Mouse (Mus musculus) neural tube, embryonic 11.5 days (tissue): ENCODE data around the gene Rnf185. TPM values are rescaled to one million over a fixed set of nuclear protein-coding genes. Genes with fewer than 3 reads are reported as not detected.

Experiments
- ATAC-seq: fragments of 200-750 bp; cut with Nextera tagmentation; 2 replicates; pipeline ENCODE4 v1.8.0; 2017; ENCODE audit warnings: moderate number of reproducible peaks, mild to moderate bottlenecking, moderate TSS enrichment, moderate library complexity; ENCODE audit not compliant: insufficient read depth, low FRiP score, low TSS enrichment
- DNase-seq: peaks from one replicate; pipeline ENCODE4 v3.0.0-alpha.2; 2015; ENCODE audit warnings: low spot score
- H3K27ac ChIP-seq: fragments of 300-500 bp; sonication (generic); 2 replicates; pipeline ENCODE4 v1.5.1; 2014; ENCODE audit warnings: low read depth, mild to moderate bottlenecking, low read length
- H3K27me3 ChIP-seq: fragments of 300-500 bp; sonication (generic); 2 replicates; pipeline ENCODE4 v1.6.1; 2014; ENCODE audit warnings: mild to moderate bottlenecking, low read length, mixed read lengths; ENCODE audit not compliant: control insufficient read depth, insufficient read depth
- H3K36me3 ChIP-seq: fragments of 300-500 bp; sonication (generic); 2 replicates; pipeline ENCODE4 v1.6.1; 2014; ENCODE audit warnings: mild to moderate bottlenecking, low read length, moderate library complexity, mixed read lengths; ENCODE audit not compliant: control insufficient read depth, insufficient read depth
- H3K4me1 ChIP-seq: fragments of 300-500 bp; sonication (generic); 2 replicates; pipeline ENCODE4 v1.6.1; 2014; ENCODE audit warnings: low read length, mixed read lengths; ENCODE audit not compliant: control insufficient read depth, insufficient read depth
- H3K4me2 ChIP-seq: fragments of 300-500 bp; sonication (generic); 2 replicates; pipeline ENCODE4 v1.6.1; 2014; ENCODE audit warnings: low read depth, mild to moderate bottlenecking, moderate library complexity
- H3K4me3 ChIP-seq: fragments of 300-500 bp; sonication (generic); 2 replicates; pipeline ENCODE4 v1.5.1; 2014; ENCODE audit warnings: low read depth, low read length
- H3K9ac ChIP-seq: fragments of 300-500 bp; sonication (generic); 2 replicates; pipeline ENCODE4 v1.6.1; 2014; ENCODE audit warnings: mild to moderate bottlenecking, low read length
- H3K9me3 ChIP-seq: fragments of 300-500 bp; sonication (generic); 2 replicates; pipeline ENCODE4 v1.6.1; 2016; ENCODE audit warnings: low read length; ENCODE audit not compliant: control insufficient read depth
- WGBS: fragments of 180-500 bp; shearing (Covaris S2); extraction: QIAGEN DNeasy Blood & Tissue Kit; methylation state at CpG from one replicate; pipeline ENCODE4 v1.1.7; 2014; 5-methylcytosine and 5-hydroxymethylcytosine counted together
- polyA plus RNA-seq: library from polyadenylated mRNA; unstranded; fragments of >200 nt; fragmentation: Nextera tagmentation; extraction: Ambion mirVana; gene quantifications from 2 replicates; pipeline ENCODE4 v1.2.1, GENCODE M21; 2014

Gene Rnf185
- polyA plus RNA-seq, 1 experiment from 2014 or later = 59.5 TPM

DNA sequence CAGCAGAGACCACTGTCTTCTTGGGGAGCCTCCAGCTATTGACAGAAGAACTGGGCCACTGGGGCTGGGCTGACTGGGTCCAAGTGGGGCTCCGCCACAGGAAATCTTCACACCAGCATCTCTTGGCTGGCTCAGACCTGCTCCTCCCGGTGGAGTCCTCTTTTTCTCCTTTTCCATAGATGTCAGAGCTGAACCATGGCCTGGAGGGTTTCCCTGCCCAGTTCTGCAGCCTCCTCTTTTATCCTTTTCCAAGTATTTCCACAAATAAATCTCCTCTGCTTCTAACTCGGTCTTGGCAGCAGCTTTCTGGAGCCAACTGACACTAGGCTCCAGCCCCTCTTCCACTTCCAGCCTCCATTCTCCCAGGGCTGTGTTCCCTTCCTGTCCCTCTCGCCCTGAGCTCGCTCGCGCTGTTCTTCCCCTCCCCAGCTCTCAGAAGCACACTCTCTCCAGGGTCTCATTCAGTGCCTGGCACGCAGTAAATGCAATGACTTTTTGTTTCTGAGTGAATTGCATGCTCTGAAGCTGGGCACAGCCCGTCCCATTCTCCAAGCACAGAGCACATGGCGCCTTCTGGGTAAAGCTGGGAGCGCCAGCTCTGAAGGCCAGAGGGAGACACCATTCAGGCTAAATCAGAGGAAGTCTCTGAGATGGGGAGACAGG, 31.9 kb upstream of the Rnf185 start:
- no peak overlapping the region for H3K9ac ChIP-seq
- no peak overlapping the region for H3K4me3 ChIP-seq
- 68% methylated on average over 11 of the region's 11 CpGs for WGBS
- no peak overlapping the region for H3K27ac ChIP-seq
- H3K4me2 ChIP-seq = no peak overlapping the region
- no peaks in the 10 kb centered on the region for H3K36me3 ChIP-seq
- H3K9me3 ChIP-seq = no peaks in the 10 kb centered on the region
- H3K27me3 ChIP-seq = no peaks in the 10 kb centered on the region
- H3K4me1 ChIP-seq = no peaks in the 10 kb centered on the region
- ATAC-seq (no peak), DNase-seq (no peak)

DNA sequence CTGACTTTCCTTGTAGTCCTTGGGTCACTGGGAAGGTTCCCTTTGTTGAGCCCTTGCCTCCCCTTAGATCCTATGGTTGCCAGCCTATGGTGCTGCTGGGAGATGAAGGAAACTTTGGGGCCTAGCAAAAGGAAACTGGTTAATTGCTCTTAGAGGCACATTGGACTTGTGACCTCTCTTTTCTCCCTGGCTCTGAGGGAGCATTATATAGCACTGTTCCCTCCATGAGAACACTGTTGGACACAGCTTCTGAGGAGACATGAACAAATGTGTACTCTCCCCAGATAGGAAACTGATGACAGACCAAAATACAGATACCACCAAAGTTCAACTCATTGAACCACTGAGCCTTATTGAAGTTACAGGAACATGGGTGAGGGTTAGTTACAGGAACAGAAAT, 23.3 kb upstream of the Rnf185 start:
- Histone ChIP-seq H3K27me3 (no peaks in the 10 kb centered on the region), H3K9ac (no peak overlapping the region), H3K9me3 (no peaks in the 10 kb centered on the region), H3K36me3 (no peaks in the 10 kb centered on the region), H3K4me1 (no peaks in the 10 kb centered on the region), H3K27ac (no peak overlapping the region), H3K4me2 (no peak overlapping the region), H3K4me3 (no peak overlapping the region)
- ATAC-seq (no peak), DNase-seq (no peak)

DNA sequence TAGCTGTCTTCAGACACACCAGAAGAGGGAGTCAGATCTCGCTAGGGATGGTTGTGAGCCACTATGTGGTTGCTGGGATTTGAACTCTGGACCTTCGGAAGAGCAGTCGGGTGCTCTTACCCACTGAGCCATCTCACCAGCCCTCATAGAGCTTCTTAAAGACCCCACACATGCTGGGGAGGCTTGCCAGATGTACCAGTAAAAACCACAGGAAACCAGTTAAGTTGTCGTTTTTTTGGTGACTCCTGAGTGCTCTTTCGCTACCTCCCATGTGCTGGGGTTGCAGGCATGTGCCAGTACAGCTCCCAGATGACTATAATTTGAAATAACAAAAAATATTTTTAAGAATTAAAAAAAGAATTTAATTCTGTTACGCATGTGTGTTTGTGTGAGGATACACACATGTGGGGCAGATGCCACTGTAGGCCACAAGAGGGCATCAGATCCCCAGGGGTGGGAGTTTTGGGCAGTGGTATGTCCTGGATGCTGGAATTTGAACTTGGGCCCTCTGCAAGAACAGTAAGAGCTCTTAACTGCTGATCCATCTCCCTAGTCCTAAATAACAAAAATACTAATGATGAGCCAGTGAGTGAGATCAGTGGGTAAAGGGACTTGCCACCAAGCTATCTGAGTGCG, 22.4 kb upstream of the Rnf185 start:
- ATAC-seq (no peak), DNase-seq (no peak)
- no peaks in the 10 kb centered on the region for H3K4me1 ChIP-seq
- H3K27me3 ChIP-seq = no peaks in the 10 kb centered on the region
- no peak overlapping the region for H3K4me2 ChIP-seq
- H3K9ac ChIP-seq = no peak overlapping the region
- H3K4me3 ChIP-seq = no peak overlapping the region
- 88% methylated on average over 7 of the region's 7 CpGs for WGBS
- no peaks in the 10 kb centered on the region for H3K36me3 ChIP-seq
- H3K9me3 ChIP-seq = no peaks in the 10 kb centered on the region
- no peak overlapping the region for H3K27ac ChIP-seq

DNA sequence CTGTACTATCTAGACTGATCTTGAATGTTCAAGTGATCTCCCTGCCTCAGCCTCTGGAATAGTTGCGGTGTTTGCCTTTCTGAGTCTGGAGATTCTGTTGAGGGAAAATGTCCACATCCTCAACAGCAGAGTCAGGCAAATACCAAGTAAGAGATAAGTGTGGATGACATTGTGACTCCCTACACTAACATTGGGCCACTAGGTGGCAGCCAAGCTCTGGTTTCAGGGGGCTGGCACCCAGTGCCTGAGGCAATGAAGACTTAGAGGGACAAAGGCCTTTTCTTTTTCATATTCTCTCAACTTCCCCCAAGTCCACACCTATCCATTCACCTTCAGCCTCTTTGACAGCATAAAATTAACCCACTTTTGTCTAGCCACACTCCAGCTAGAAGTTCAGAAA, 20.3 kb upstream of the Rnf185 start:
- H3K4me3 ChIP-seq = no peak overlapping the region
- DNase-seq (peak; percentile 87), ATAC-seq (no peak)
- H3K4me1 ChIP-seq = no peaks in the 10 kb centered on the region
- no peaks in the 10 kb centered on the region for H3K36me3 ChIP-seq
- H3K9me3 ChIP-seq = no peaks in the 10 kb centered on the region
- H3K27me3 ChIP-seq = no peaks in the 10 kb centered on the region
- H3K27ac ChIP-seq = no peak overlapping the region
- no peak overlapping the region for H3K4me2 ChIP-seq
- no peak overlapping the region for H3K9ac ChIP-seq
- WGBS = 30% methylated on average over 1 of the region's 1 CpGs

DNA sequence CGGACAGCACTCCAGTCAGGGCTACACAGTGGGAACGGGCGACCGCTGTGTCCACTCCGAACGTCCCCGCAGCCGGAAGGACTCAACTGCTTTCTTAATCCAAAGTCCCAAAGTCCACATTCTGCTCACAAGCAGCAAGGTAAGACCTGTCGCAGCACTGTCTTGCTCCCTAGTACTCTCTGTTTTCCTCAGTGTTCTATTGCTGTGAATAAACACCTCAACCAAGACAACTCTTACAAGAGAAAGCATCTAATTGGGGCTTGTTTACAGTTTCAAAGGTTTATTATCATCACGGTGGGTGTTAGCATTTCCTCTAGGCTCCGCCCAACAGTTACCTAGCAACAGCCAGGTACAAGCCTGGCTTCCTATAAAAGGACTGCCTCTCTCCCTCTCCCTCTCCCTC, 19.3 kb upstream of the Rnf185 start:
- Histone ChIP-seq H3K4me3 (no peak overlapping the region), H3K4me1 (no peaks in the 10 kb centered on the region), H3K9me3 (no peaks in the 10 kb centered on the region), H3K36me3 (no peaks in the 10 kb centered on the region), H3K27ac (no peak overlapping the region), H3K9ac (no peak overlapping the region), H3K4me2 (no peak overlapping the region), H3K27me3 (no peaks in the 10 kb centered on the region)
- ATAC-seq = no peak
- DNase-seq = no peak
- WGBS = 23% methylated on average over 11 of the region's 11 CpGs

DNA sequence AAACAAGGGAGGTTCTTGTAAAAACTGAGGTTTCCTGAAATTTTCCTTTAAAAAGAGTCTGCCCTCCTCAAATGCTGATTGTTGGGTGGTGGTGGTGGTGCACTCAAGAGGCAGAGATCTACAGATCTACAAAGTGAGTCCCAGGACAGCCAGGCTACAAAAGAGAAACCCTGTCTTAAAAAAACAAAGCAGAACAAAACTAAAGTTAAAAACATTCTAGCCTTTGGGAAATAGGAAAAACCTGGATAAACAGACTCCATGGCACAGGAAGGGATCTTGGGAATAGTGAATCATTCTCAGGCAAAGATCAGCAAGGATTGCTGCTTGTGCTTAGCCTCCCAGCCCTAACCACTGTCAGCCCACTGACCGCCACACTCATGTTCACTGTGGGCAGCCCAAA, 10.7 kb upstream of the Rnf185 start:
- H3K4me1 ChIP-seq = no peaks in the 10 kb centered on the region
- no peak for DNase-seq
- WGBS = 94% methylated on average over 1 of the region's 1 CpGs
- ATAC-seq = no peak
- H3K9me3 ChIP-seq = no peaks in the 10 kb centered on the region
- no peak overlapping the region for H3K9ac ChIP-seq
- no peaks in the 10 kb centered on the region for H3K36me3 ChIP-seq
- H3K4me3 ChIP-seq = no peak overlapping the region
- no peak overlapping the region for H3K4me2 ChIP-seq
- no peak overlapping the region for H3K27ac ChIP-seq
- no peaks in the 10 kb centered on the region for H3K27me3 ChIP-seq

DNA sequence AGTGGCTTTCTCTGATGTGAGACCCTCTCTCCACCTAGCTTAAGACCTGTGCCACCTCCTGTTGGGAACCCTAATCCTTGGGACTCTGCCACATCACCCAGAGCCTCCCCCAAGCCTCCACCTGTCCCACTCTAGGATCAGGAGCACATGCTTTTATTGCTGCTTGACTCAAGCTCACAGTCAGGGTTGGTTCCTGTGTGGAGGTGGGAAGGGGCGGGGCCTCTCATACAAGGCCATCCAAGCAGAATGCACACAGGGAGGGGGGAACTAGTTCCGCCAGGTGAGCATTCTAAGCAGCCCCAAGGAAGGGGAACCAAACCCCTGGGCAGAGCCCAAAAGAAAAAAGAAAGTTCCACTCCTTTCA, 6.9 kb upstream of the Rnf185 start:
- ATAC-seq = no peak
- no peaks in the 10 kb centered on the region for H3K9me3 ChIP-seq
- no peaks in the 10 kb centered on the region; the same call in 1 of the 2 replicates for H3K36me3 ChIP-seq
- no peak for DNase-seq
- no peak overlapping the region for H3K27ac ChIP-seq
- no peak overlapping the region for H3K4me3 ChIP-seq
- no peak overlapping the region for H3K9ac ChIP-seq
- H3K27me3 ChIP-seq = no peaks in the 10 kb centered on the region
- no peak overlapping the region for H3K4me2 ChIP-seq
- 78% methylated on average over 2 of the region's 2 CpGs for WGBS
- no peaks in the 10 kb centered on the region for H3K4me1 ChIP-seq

DNA sequence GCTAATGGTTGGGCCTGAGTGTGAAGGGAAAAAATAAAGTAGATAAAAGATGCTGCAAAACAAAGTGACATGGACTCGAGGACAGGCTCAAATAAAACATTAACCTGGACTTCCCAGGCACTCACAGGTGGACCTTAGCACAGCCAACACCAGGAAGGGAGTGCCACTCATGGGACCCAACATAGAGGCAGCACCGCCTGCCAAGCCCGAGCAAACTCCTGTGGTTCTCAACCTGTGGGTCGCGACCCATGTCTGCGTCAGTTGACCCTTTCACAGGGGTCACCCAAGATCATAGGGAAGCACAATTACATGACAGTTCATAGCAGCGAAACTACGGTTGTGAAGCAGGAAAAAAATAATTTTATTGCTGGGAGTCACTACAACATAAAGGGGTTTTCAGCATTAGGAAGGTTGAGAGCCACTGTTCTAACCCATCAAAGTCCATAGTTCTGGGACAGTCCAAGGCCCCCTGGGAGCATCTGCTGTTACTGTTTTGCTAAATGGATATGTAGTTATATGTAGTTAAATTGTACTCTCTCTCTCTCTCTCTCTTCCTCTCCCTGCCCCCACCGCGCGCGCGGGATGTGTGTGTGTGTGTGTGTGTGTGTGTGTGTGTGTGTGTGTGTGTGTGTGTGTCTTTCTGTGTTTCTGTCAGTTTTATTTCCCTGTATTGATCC, 6.4 kb upstream of the Rnf185 start:
- H3K9me3 ChIP-seq = no peaks in the 10 kb centered on the region
- no peak for ATAC-seq
- no peak overlapping the region for H3K4me3 ChIP-seq
- no peak overlapping the region for H3K27ac ChIP-seq
- no peak overlapping the region for H3K9ac ChIP-seq
- H3K36me3 ChIP-seq = no peaks in the 10 kb centered on the region; the same call in 1 of the 2 replicates
- no peaks in the 10 kb centered on the region for H3K27me3 ChIP-seq
- no peaks in the 10 kb centered on the region for H3K4me1 ChIP-seq
- no peak for DNase-seq
- H3K4me2 ChIP-seq = no peak overlapping the region
- 87% methylated on average over 13 of the region's 13 CpGs for whole genome bisulfite sequencing

DNA sequence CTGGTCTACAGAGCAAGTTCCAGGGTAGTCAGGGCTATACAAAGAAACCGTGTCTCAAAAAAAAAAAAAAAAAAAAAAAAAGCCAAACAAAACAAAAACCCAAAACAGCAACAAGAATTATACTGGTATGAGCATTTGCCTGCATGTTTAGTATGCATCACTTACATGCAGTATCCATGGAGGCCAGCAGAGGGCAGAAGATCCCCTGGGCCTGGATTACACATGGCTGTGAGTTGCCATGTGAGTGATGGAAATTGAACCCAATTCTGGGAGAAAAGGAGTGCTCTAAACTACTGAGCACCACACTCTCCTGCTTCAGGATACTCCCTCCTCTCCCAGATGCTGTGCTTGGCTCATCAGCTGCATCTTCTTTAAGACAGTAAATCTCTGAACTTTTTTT, 4.2 kb upstream of the Rnf185 start:
- Histone ChIP-seq H3K27me3 (no peaks in the 10 kb centered on the region), H3K4me1 (0 out of 2 replicates have a peak, but pooled peaks cover 3% of the 10 kb centered on the region), H3K4me2 (no peak overlapping the region), H3K4me3 (no peak overlapping the region), H3K36me3 (no peaks in the 10 kb centered on the region; the same call in 1 of the 2 replicates), H3K9me3 (no peaks in the 10 kb centered on the region), H3K9ac (no peak overlapping the region), H3K27ac (no peak overlapping the region)
- peak; percentile 44 for DNase-seq
- ATAC-seq = no peak
- WGBS = 43% methylated on average over 1 of the region's 1 CpGs
